Mouse (Mus musculus) cerebellum, adult 11 months (tissue): Measurements from ENCODE around the gene Ing5.
"Not testable (repeated sequence)": the region's sequence is repeated elsewhere in the genome, so short reads cannot be mapped to it uniquely, and the experiment has no call there.

Source experiments
- DNase-seq: peaks from one replicate; pipeline ENCODE4 v3.0.0; 2022

The Ing5 gene

GRCm38 (mm10) chr1:93803556-93804507 is at the start of gene Ing5:
Gene Ing5, plus strand, starts transcription at chr1:93803965.
- DNase-seq: peak; percentile 100

- peak; percentile 93 for DNase-seq
These were observed 49.0 kb upstream of the Ing5 start, which contains the start of gene Thap4 for GRCm38 (mm10) chr1:93754573-93755290. Gene Thap4, minus strand, starts transcription at chr1:93754864.

GRCm38 (mm10) chr1:93755291-93755610 is 48.5 kb upstream of the Ing5 start:
- DNase-seq: no peak

- no peak for DNase-seq
These were observed 48.1 kb upstream of the Ing5 start for GRCm38 (mm10) chr1:93755618-93756017.

GRCm38 (mm10) chr1:93756154-93756553 is 47.6 kb upstream of the Ing5 start:
- no peak for DNase-seq

- DNase-seq: no peak
These were observed 43.7 kb upstream of the Ing5 start for GRCm38 (mm10) chr1:93760076-93760475.

- not testable (repeated sequence) for DNase-seq
These were observed 40.2 kb upstream of the Ing5 start for GRCm38 (mm10) chr1:93763531-93763930.

GRCm38 (mm10) chr1:93764871-93765591 is 38.7 kb upstream of the Ing5 start:
- DNase-seq: no peak

GRCm38 (mm10) chr1:93767600-93767999 is 36.2 kb upstream of the Ing5 start:
- no peak for DNase-seq

- DNase-seq: no peak
These were observed 33.9 kb upstream of the Ing5 start for GRCm38 (mm10) chr1:93769901-93770300.

GRCm38 (mm10) chr1:93776686-93777085 is 27.1 kb upstream of the Ing5 start:
- no peak for DNase-seq

- DNase-seq: no peak
These were observed 16.9 kb upstream of the Ing5 start for GRCm38 (mm10) chr1:93786912-93787311.

GRCm38 (mm10) chr1:93794526-93794925 is 9.2 kb upstream of the Ing5 start:
- no peak for DNase-seq

- no peak for DNase-seq
These were observed 7.9 kb upstream of the Ing5 start for GRCm38 (mm10) chr1:93795886-93796285.

GRCm38 (mm10) chr1:93800670-93801503 is 2.9 kb upstream of the Ing5 start:
- no peak for DNase-seq

- peak; percentile 91 for DNase-seq
These were observed 2.0 kb upstream of the Ing5 start, which contains the start of gene Dtymk for GRCm38 (mm10) chr1:93801741-93802238. Gene Dtymk, minus strand, starts transcription at chr1:93801934.

- DNase-seq: no peak
These were observed 994 bp upstream of the Ing5 start for GRCm38 (mm10) chr1:93802771-93803170.

- DNase-seq: no peak
These were observed 1.1 kb downstream of the Ing5 start for GRCm38 (mm10) chr1:93804818-93805217.

GRCm38 (mm10) chr1:93805221-93805951 is 1.6 kb downstream of the Ing5 start:
- DNase-seq: no peak

GRCm38 (mm10) chr1:93808871-93809270 is 5.1 kb downstream of the Ing5 start:
- no peak for DNase-seq

- no peak for DNase-seq
These were observed 6.2 kb downstream of the Ing5 start for GRCm38 (mm10) chr1:93810011-93810410.
